In the genomic region with DNA sequence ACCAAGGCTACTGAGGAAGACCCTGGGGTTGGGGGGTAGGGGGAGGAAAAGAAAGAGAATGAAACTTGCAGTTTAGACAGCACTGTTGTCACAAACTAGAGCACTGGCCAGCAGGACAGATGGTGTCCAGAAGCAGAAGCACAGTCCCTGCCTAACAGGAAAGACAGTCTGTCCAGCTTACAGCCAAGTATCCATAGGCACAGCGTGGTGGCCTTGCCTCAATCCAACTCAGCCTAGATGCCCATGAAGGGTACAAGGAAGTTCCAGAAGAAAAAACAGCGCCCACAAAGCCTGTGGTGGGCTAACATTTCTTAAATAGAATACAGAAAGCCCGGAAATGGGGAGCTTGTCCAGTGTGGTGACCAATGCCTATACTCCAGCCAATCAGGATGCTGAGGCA, we compare ENCODE assay signal across 24 mouse cellular contexts. TPM values are rescaled to one million over a fixed set of nuclear protein-coding genes. Genes with fewer than 3 reads are reported as not detected.
DNase-seq lines count a peak whose midpoint lies in the region; ATAC-seq lines count a peak whose summit lies in the region.
"Had no signal": no experiment of that assay in that cellular context is flagged by ENCODE, and none has a peak within 500 bp of the region (broad histone marks: within the 10 kb centered on the region; RNA-seq: fewer than 3 reads in every experiment).

No protein-coding gene starts in this region.

- H3K4me1 ChIP-seq in heart, embryonic 13.5 days, result peaks cover 57% of the 10 kb centered on the region

- DNase-seq in cerebellum, adult 18-20 months, result peak; percentile 65 to 78
- no peak for DNase-seq in heart, postnatal 10 days
- peak; percentile 86 for DNase-seq in brain, adult 2 months (ENCODE audit: low read depth, low spot score)
- DNase-seq in cerebellum, postnatal 10 days, result peak; percentile 64 to 74
- DNase-seq: heart, postnatal 36 days; kidney, adult 2 months; kidney, postnatal 14 days; layer of hippocampus, postnatal 36 days; liver, postnatal 0 days; right cerebral cortex, postnatal 25 days; spleen, adult 18-20 months; thymus, postnatal 25 days had no signal

- no peak overlapping the region for H3K4me3 ChIP-seq in heart, embryonic 13.5 days
- H3K4me3 ChIP-seq: forebrain, embryonic 10.5 days; heart, embryonic 12.5 days; hindbrain, embryonic 15.5 days; limb, embryonic 12.5 days had no signal

- intact Hi-C loops in heart, postnatal 10 days (cut with DNase I), result no loop called here

- H3K9me3 ChIP-seq in heart, embryonic 13.5 days, result no peaks in the 10 kb centered on the region
- H3K9me3 ChIP-seq: forebrain, embryonic 10.5 days; heart, embryonic 12.5 days; hindbrain, embryonic 15.5 days; limb, embryonic 12.5 days had no signal

- 0 out of 2 replicates have a peak overlapping the region, but pooled peaks have one; percentile 15 for H3K27ac ChIP-seq in heart, embryonic 13.5 days (replicated peaks)
- H3K27ac ChIP-seq: forebrain, embryonic 10.5 days; hindbrain, embryonic 15.5 days; limb, embryonic 12.5 days; macrophage had no signal

- no peak for ATAC-seq in cerebellum, adult (ENCODE audit: insufficient number of reproducible peaks, low FRiP score, low TSS enrichment)
- ATAC-seq in heart, embryonic 13.5 days (ENCODE audit: extremely low read depth, insufficient number of reproducible peaks, low FRiP score, low TSS enrichment), result no peak
- ATAC-seq in monocyte, adult 5-6 weeks (replicated peaks; ENCODE audit: insufficient number of reproducible peaks, low FRiP score, low TSS enrichment, poor library complexity, severe bottlenecking), result no peak
- ATAC-seq: forebrain, embryonic 16.5 days; liver, postnatal 0 days; lung, postnatal 0 days had no signal

- peaks cover 79% of the 10 kb centered on the region for H3K36me3 ChIP-seq in heart, embryonic 13.5 days

- peaks cover 22% of the 10 kb centered on the region for H3K27me3 ChIP-seq in heart, embryonic 13.5 days (replicated peaks)
- H3K27me3 ChIP-seq: heart, embryonic 12.5 days; hindbrain, embryonic 15.5 days had no signal

- no peak overlapping the region for H3K9ac ChIP-seq in heart, embryonic 13.5 days
- H3K9ac ChIP-seq: heart, embryonic 12.5 days; hindbrain, embryonic 15.5 days; limb, embryonic 12.5 days; liver, postnatal 0 days had no signal

- H3K4me2 ChIP-seq in heart, embryonic 13.5 days, result no peak overlapping the region
- H3K4me2 ChIP-seq: heart, embryonic 12.5 days; hindbrain, embryonic 15.5 days; limb, embryonic 12.5 days; liver, embryonic 11.5 days; midbrain, embryonic 11.5 days had no signal

- 86% methylated on average over 3 of the region's 3 CpGs for WGBS in heart, embryonic 13.5 days

RNA-seq across cellular contexts. Expression of a gene that starts 11.8 kb away (rescaled TPM):
- 13.3 and 14.7 TPM in 2 replicates for polyA plus RNA-seq in heart, embryonic 13.5 days (2015; fragmentation: Nextera tagmentation; extraction: Ambion mirVana)
- 10 to 100 TPM; 38.2 to 38.7 TPM for total RNA-seq in heart, postnatal 10 days (2021)
- 37.3 to 51.6 TPM (median 46.2 TPM) in 3 replicates for total RNA-seq in monocyte, adult 5-6 weeks (2017)

RNA-seq across cellular contexts. Expression of a gene that starts 23.2 kb away (rescaled TPM):
- polyA plus RNA-seq in heart, embryonic 13.5 days (2015; fragmentation: Nextera tagmentation; extraction: Ambion mirVana), result 14.9 and 17.2 TPM in 2 replicates
- 10 to 100 TPM; 13.3 to 15.2 TPM for total RNA-seq in heart, postnatal 10 days (2021)
- total RNA-seq in monocyte, adult 5-6 weeks (2017), result 1.6 to 2.0 TPM (median 1.6 TPM) in 3 replicates

Comparison
In these comparisons a context has a peak if more than half of its experiments do, and no peak if none do; other contexts are left out.
1. DNase-seq: peak in cerebellum, adult 18-20 months (2 of 2), brain, adult 2 months (single experiment) and cerebellum, postnatal 10 days (2 of 2); none in heart, postnatal 10 days (0 of 2).